Mouse (Mus musculus) thymus, adult 2 months (tissue): Measurements from ENCODE around the gene Cd79a.

Experiments
- CTCF ChIP-seq: fragments of 200-500 bp; IDR thresholded peaks from 2 replicates; pipeline ENCODE4 v1.5.1; 2012; ENCODE audit warnings: mild to moderate bottlenecking, control low read depth, low read length, moderate library complexity, borderline replicate concordance; ENCODE audit not compliant: control insufficient read depth, poor library complexity, insufficient read depth; ENCODE audit errors: extremely low read depth
- POLR2A ChIP-seq: fragments of 200-500 bp; IDR thresholded peaks from 2 replicates; pipeline ENCODE4 v1.6.1; 2012; ENCODE audit warnings: mild to moderate bottlenecking, low read length, control low read depth, moderate library complexity; ENCODE audit not compliant: control insufficient read depth, poor library complexity, insufficient read depth; ENCODE audit errors: extremely low read depth

- no peak for TF ChIP-seq CTCF
- TF ChIP-seq POLR2A: no peak
Measured at GRCm38 (mm10) chr7:24901842-24902241, 4.7 kb downstream of the Cd79a start.
